Mouse (Mus musculus) urinary bladder, postnatal 25 days (tissue): ENCODE measurements at regions not wholly inside any gene's neighbourhood (a gene's known extent, or its start where the extent isn't known, plus 50 kb on each side); places are given as distances from the start of the nearest gene placed in this dataset.

Source experiments
- DNase-seq: peaks from one replicate; pipeline ENCODE4 v3.0.0; 2022; ENCODE audit warnings: low spot score

GRCm38 (mm10) chr7:72751501-72751917 is 445.1 kb upstream of the Mctp2 start:
- no peak for DNase-seq

GRCm38 (mm10) chr7:72753053-72753559 is 446.7 kb upstream of the Mctp2 start:
- no peak for DNase-seq

- no peak for DNase-seq
Measured at GRCm38 (mm10) chr7:72762711-72763110, 456.3 kb upstream of the Mctp2 start.

- DNase-seq, result no peak
Measured at GRCm38 (mm10) chr7:72768705-72769104, 462.3 kb upstream of the Mctp2 start.

- DNase-seq, result no peak
Measured at GRCm38 (mm10) chr7:72774031-72774770, 467.8 kb upstream of the Mctp2 start.

- no peak for DNase-seq
Measured at GRCm38 (mm10) chr7:72774771-72775119, 468.3 kb upstream of the Mctp2 start.

GRCm38 (mm10) chr7:72787306-72787705 is 480.9 kb upstream of the Mctp2 start:
- DNase-seq, result no peak

GRCm38 (mm10) chr7:72788261-72788660 is 481.9 kb upstream of the Mctp2 start:
- DNase-seq, result no peak

GRCm38 (mm10) chr7:72822142-72822541 is 515.7 kb upstream of the Mctp2 start:
- DNase-seq, result no peak

- DNase-seq, result no peak
Measured at GRCm38 (mm10) chr7:72826597-72826996, 520.2 kb upstream of the Mctp2 start.

GRCm38 (mm10) chr7:72835423-72835822 is 529.0 kb upstream of the Mctp2 start:
- DNase-seq, result no peak

- no peak for DNase-seq
Measured at GRCm38 (mm10) chr7:72836026-72836425, 529.6 kb upstream of the Mctp2 start.

- no peak for DNase-seq
Measured at GRCm38 (mm10) chr7:72836457-72836985, 530.1 kb upstream of the Mctp2 start.

GRCm38 (mm10) chr7:72837992-72838655 is 531.7 kb upstream of the Mctp2 start:
- DNase-seq, result no peak

- no peak for DNase-seq
Measured at GRCm38 (mm10) chr7:72851346-72851745, 524.0 kb upstream of the Rgma start.

GRCm38 (mm10) chr7:72854501-72855002 is 520.8 kb upstream of the Rgma start:
- no peak for DNase-seq

- DNase-seq, result no peak
Measured at GRCm38 (mm10) chr7:72866966-72867754, 508.1 kb upstream of the Rgma start.

- no peak for DNase-seq
Measured at GRCm38 (mm10) chr7:72869068-72869467, 506.2 kb upstream of the Rgma start.

GRCm38 (mm10) chr7:72900816-72901215 is 474.5 kb upstream of the Rgma start:
- DNase-seq, result no peak

- DNase-seq, result no peak
Measured at GRCm38 (mm10) chr7:72905891-72906290, 469.4 kb upstream of the Rgma start.

- DNase-seq, result no peak
Measured at GRCm38 (mm10) chr7:72906536-72906935, 468.8 kb upstream of the Rgma start.

- DNase-seq, result no peak
Measured at GRCm38 (mm10) chr7:72926772-72927380, 448.4 kb upstream of the Rgma start.
